Mouse (Mus musculus) heart, adult 2 months (tissue): ENCODE results near the gene Gm17535.
"Not testable (repeated sequence)": the region's sequence is repeated elsewhere in the genome, so short reads cannot be mapped to it uniquely, and the experiment has no call there.

ENCODE experiments used
- CTCF ChIP-seq: fragments of 200-600 bp; IDR thresholded peaks from 2 replicates; pipeline ENCODE4 v1.8.1; 2022; ENCODE audit warnings: antibody characterized with exemption, mild to moderate bottlenecking, moderate library complexity
- EP300 ChIP-seq: fragments of 200-500 bp; IDR thresholded peaks from 2 replicates; pipeline ENCODE4 v1.6.1; 2011; ENCODE audit warnings: low read depth, low read length, control low read depth; ENCODE audit not compliant: insufficient read depth
- POLR2A ChIP-seq: fragments of 200-500 bp; IDR thresholded peaks from 2 replicates; pipeline ENCODE4 v1.6.1; 2011; ENCODE audit warnings: mild to moderate bottlenecking, low read depth, low read length, control low read depth; ENCODE audit not compliant: insufficient read depth

- not testable (repeated sequence) for TF ChIP-seq CTCF, POLR2A, EP300
Observed at GRCm38 (mm10) chr9:3022316-3023008, 11.9 kb upstream of the Gm17535 start.
